Mouse (Mus musculus): ENCODE data around the gene Pilrb2. TPM values are rescaled to one million over a fixed set of nuclear protein-coding genes. Genes with fewer than 3 reads are reported as not detected.
"Not testable (repeated sequence)": the region's sequence is repeated elsewhere in the genome, so short reads cannot be mapped to it uniquely, and the experiment has no call there.

The Pilrb2 gene
- polyA plus RNA-seq, 1 experiment = 11.4 TPM

DNA sequence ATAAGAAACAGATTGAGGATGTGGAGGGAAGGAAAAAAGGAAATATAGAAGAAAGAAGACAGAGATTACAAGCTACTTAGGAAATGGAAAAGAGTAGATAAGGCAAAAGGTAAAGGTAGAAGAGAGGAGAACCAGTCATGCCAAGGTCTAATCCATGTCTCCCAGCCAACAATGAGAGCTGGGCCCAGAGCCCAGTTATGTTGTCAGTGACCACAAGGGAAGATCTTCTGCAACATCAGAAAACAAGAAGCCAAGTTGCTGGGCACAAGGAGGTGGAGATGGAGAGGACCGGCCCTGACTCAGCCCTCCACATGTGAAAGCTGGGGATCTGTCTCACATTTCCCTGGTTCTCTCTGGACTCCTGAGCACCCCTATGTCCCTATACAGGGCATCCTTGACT is 16.1 kb upstream of the Pilrb2 start:
- H3K4me1 ChIP-seq (replicated peaks; ENCODE audit: control insufficient read depth, insufficient read depth, low read length) = no peaks in the 10 kb centered on the region
- no peak overlapping the region for H3K27ac ChIP-seq (ENCODE audit: control insufficient read depth, insufficient read depth, low read length)
- 86% methylated on average over 1 of the region's 1 CpGs for WGBS
- no peak overlapping the region for H3K4me3 ChIP-seq (ENCODE audit: control insufficient read depth, insufficient read depth, low read length)
- H3K36me3 ChIP-seq (ENCODE audit: control insufficient read depth, insufficient read depth, low read length) = no peaks in the 10 kb centered on the region
- TF ChIP-seq CTCF (IDR thresholded peaks at IDR 0.05; ENCODE audit: borderline replicate concordance, control insufficient read depth, extremely low read depth, insufficient read depth, low read length, poor library complexity) = no peak
- no peak for TF ChIP-seq POLR2A (IDR thresholded peaks at IDR 0.05; ENCODE audit: control insufficient read depth, extremely low read depth, insufficient read depth, low read length, poor library complexity)
- no peak for DNase-seq
- H3K27me3 ChIP-seq (ENCODE audit: control insufficient read depth, insufficient read depth, low read length) = no peaks in the 10 kb centered on the region

DNA sequence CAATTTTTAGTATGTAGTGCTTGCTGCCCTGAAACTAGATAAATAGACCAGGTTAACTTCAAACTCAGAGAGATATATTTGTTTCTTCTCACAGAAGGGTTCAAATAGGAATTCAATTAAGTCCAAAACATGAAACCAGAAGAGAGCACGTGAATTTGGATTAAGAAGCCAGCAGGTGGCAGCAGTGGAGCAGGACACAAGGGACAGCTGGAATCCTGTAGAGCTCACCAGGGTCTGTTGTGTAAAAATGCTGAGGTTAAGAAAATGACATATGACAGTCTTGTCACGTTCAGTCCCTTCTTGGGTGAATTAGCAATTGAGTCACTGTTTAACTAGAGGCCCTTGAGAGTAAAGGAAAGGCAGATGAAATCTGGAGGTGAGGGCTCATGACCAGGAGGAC is 14.3 kb upstream of the Pilrb2 start:
- Histone ChIP-seq H3K27ac (ENCODE audit: control insufficient read depth, insufficient read depth, low read length) (no peak overlapping the region), H3K36me3 (ENCODE audit: control insufficient read depth, insufficient read depth, low read length) (no peaks in the 10 kb centered on the region), H3K4me1 (replicated peaks; ENCODE audit: control insufficient read depth, insufficient read depth, low read length) (no peaks in the 10 kb centered on the region), H3K27me3 (ENCODE audit: control insufficient read depth, insufficient read depth, low read length) (no peaks in the 10 kb centered on the region), H3K4me3 (ENCODE audit: control insufficient read depth, insufficient read depth, low read length) (no peak overlapping the region)
- DNase-seq = peak; percentile 31
- TF ChIP-seq POLR2A (IDR thresholded peaks at IDR 0.05; ENCODE audit: control insufficient read depth, extremely low read depth, insufficient read depth, low read length, poor library complexity) (no peak), CTCF (IDR thresholded peaks at IDR 0.05; ENCODE audit: borderline replicate concordance, control insufficient read depth, extremely low read depth, insufficient read depth, low read length, poor library complexity) (no peak)
- whole genome bisulfite sequencing = 3% methylated on average over 2 of the region's 2 CpGs

DNA sequence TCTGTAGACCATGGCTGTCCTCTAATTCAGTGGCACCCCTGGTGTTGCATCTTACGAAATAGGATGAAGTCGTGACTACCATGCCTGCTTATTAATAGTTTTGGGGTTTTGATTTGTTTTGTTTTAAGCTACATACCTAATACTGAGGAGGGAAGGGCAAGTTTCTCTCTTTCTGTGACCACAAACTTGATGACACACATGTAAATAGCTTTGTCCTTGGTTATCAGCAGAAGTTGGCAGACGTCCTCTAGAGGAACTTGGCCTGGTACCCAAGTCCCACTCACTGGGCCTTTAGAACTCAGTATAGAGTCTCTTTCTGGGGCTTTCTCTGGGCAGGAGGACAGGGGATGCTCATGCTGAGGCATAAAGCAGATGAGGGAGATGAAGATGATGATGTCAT is 11.7 kb upstream of the Pilrb2 start:
- no peak for DNase-seq
- TF ChIP-seq POLR2A (IDR thresholded peaks at IDR 0.05; ENCODE audit: control insufficient read depth, extremely low read depth, insufficient read depth, low read length, poor library complexity) (no peak), CTCF (IDR thresholded peaks at IDR 0.05; ENCODE audit: borderline replicate concordance, control insufficient read depth, extremely low read depth, insufficient read depth, low read length, poor library complexity) (no peak)
- no peak overlapping the region for H3K27ac ChIP-seq (ENCODE audit: control insufficient read depth, insufficient read depth, low read length)
- H3K4me3 ChIP-seq (ENCODE audit: control insufficient read depth, insufficient read depth, low read length) = no peak overlapping the region
- WGBS = 69% methylated on average over 3 of the region's 3 CpGs
- no peaks in the 10 kb centered on the region for H3K36me3 ChIP-seq (ENCODE audit: control insufficient read depth, insufficient read depth, low read length)
- no peaks in the 10 kb centered on the region for H3K4me1 ChIP-seq (replicated peaks; ENCODE audit: control insufficient read depth, insufficient read depth, low read length)
- no peaks in the 10 kb centered on the region for H3K27me3 ChIP-seq (ENCODE audit: control insufficient read depth, insufficient read depth, low read length)

DNA sequence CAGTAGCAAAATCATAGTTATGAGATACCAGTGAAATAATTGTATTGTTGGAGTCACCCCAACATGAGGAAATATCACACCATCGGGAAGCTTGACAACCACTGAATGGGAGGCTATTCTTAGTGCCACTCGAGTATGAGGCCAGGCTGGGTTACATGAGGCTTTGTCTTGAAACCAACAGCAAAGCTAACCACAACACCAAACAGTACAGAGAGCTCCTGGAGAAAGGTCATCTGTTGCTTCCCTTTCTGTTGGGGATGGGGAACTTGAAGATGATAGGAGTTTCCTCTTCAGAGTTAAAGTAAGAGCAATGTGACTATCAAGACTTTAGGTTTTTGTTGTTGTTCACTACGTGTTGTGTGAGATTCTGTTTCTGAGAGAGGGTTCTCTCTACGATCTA is 11.3 kb upstream of the Pilrb2 start:
- 18% methylated on average over 4 of the region's 4 CpGs for WGBS
- Histone ChIP-seq H3K36me3 (ENCODE audit: control insufficient read depth, insufficient read depth, low read length) (no peaks in the 10 kb centered on the region), H3K27me3 (ENCODE audit: control insufficient read depth, insufficient read depth, low read length) (no peaks in the 10 kb centered on the region), H3K4me1 (replicated peaks; ENCODE audit: control insufficient read depth, insufficient read depth, low read length) (no peaks in the 10 kb centered on the region), H3K4me3 (ENCODE audit: control insufficient read depth, insufficient read depth, low read length) (no peak overlapping the region), H3K27ac (ENCODE audit: control insufficient read depth, insufficient read depth, low read length) (no peak overlapping the region)
- TF ChIP-seq CTCF (IDR thresholded peaks at IDR 0.05; ENCODE audit: borderline replicate concordance, control insufficient read depth, extremely low read depth, insufficient read depth, low read length, poor library complexity) (no peak), POLR2A (IDR thresholded peaks at IDR 0.05; ENCODE audit: control insufficient read depth, extremely low read depth, insufficient read depth, low read length, poor library complexity) (no peak)
- no peak for DNase-seq

DNA sequence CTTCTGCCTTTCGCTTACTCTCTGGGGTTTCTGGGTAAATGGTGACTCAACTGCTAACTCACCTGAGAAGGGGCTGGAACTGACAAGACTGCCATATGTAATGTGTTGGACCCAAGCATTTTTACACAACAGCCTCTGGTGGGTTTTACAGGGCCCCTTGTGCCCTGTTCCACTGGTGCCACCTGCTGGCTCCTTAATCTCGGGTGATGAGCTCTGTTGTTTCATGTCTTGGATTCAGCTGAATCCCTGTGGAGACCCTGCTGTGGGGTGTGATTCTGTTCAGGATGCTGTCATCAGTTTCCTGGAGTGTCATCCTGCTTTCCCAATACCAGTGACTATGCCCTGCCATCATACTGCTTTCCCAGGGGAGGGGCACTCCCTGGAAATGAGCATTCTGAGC is 6.2 kb upstream of the Pilrb2 start:
- 52% methylated on average over 2 of the region's 2 CpGs for WGBS
- no peak overlapping the region for H3K27ac ChIP-seq (ENCODE audit: control insufficient read depth, insufficient read depth, low read length)
- TF ChIP-seq POLR2A (IDR thresholded peaks at IDR 0.05; ENCODE audit: control insufficient read depth, extremely low read depth, insufficient read depth, low read length, poor library complexity) (no peak), CTCF (IDR thresholded peaks at IDR 0.05; ENCODE audit: borderline replicate concordance, control insufficient read depth, extremely low read depth, insufficient read depth, low read length, poor library complexity) (no peak)
- H3K36me3 ChIP-seq (ENCODE audit: control insufficient read depth, insufficient read depth, low read length) = no peaks in the 10 kb centered on the region
- H3K4me3 ChIP-seq (ENCODE audit: control insufficient read depth, insufficient read depth, low read length) = no peak overlapping the region
- DNase-seq = peak; percentile 30
- no peaks in the 10 kb centered on the region for H3K4me1 ChIP-seq (replicated peaks; ENCODE audit: control insufficient read depth, insufficient read depth, low read length)
- no peaks in the 10 kb centered on the region for H3K27me3 ChIP-seq (ENCODE audit: control insufficient read depth, insufficient read depth, low read length)

DNA sequence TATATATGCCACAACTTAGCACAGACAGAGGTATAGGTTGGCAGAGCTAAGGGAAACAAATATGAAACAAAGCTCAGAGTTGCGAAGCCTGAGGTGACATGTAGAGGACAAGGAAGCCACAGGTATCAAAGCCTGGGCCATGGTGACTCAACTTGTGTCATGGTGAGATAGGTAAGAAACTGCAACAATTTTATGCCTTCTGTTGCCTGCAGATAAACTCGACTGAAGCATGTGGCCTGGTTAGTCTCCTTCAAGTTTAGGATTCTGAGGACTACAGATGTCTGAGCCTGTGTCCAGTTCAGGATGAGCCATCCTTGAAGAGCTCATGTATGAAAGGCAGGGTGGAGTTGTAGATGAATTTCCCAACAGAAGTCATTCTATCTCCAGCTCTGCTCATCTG is 3.4 kb upstream of the Pilrb2 start:
- H3K36me3 ChIP-seq (ENCODE audit: control insufficient read depth, insufficient read depth, low read length) = no peaks in the 10 kb centered on the region
- TF ChIP-seq CTCF (IDR thresholded peaks at IDR 0.05; ENCODE audit: borderline replicate concordance, control insufficient read depth, extremely low read depth, insufficient read depth, low read length, poor library complexity) (no peak), POLR2A (IDR thresholded peaks at IDR 0.05; ENCODE audit: control insufficient read depth, extremely low read depth, insufficient read depth, low read length, poor library complexity) (no peak)
- no peak overlapping the region for H3K4me3 ChIP-seq (ENCODE audit: control insufficient read depth, insufficient read depth, low read length)
- DNase-seq = no peak
- H3K4me1 ChIP-seq (replicated peaks; ENCODE audit: control insufficient read depth, insufficient read depth, low read length) = no peaks in the 10 kb centered on the region
- WGBS = 92% methylated on average over 2 of the region's 2 CpGs
- H3K27ac ChIP-seq (ENCODE audit: control insufficient read depth, insufficient read depth, low read length) = no peak overlapping the region
- no peaks in the 10 kb centered on the region for H3K27me3 ChIP-seq (ENCODE audit: control insufficient read depth, insufficient read depth, low read length)

DNA sequence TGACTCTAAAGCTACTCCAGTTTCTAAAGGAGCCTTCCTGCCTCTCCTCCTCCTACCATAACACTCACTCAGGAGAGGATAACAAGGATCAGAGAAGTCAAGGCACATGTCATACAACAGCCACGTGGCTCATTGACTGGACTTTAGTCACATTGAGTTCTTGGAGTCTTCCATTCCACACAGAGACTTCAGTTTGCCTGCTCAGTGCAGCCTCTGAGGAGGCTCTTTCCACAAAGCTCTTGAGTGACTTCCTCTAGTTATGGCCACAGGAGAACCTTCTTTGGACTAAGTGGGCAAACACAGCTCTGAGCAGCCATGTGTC is 727 bp upstream of the Pilrb2 start:
- H3K27ac ChIP-seq (ENCODE audit: control insufficient read depth, insufficient read depth, low read length); H3K4me1 ChIP-seq (replicated peaks; ENCODE audit: control insufficient read depth, insufficient read depth, low read length); H3K36me3 ChIP-seq (ENCODE audit: control insufficient read depth, insufficient read depth, low read length); DNase-seq; H3K4me3 ChIP-seq (ENCODE audit: control insufficient read depth, insufficient read depth, low read length); H3K27me3 ChIP-seq (ENCODE audit: control insufficient read depth, insufficient read depth, low read length): not testable (repeated sequence)
- WGBS = 44% methylated on average over 1 of the region's 1 CpGs

DNA sequence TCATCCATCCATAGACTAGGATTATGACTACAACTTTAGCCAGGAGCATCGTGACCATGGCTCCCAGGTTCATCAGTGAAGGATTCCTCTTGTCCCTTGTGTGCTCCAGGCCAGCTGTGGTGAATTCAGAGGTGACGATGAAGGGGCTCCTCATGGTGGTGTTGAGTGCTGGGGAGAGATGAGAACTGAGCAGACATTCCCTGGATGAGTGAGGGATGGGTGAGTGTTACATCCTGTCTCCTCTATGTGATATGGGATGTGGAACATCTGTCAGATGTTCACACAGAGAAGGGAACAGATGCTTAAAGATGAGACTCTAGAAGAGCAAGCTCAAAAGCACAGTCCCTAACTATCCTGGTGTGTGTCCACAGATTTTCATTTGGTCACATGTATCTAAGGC is 3.0 kb downstream of the Pilrb2 start:
- not testable (repeated sequence) for H3K27me3 ChIP-seq (ENCODE audit: control insufficient read depth, insufficient read depth, low read length); DNase-seq; H3K27ac ChIP-seq (ENCODE audit: control insufficient read depth, insufficient read depth, low read length); H3K36me3 ChIP-seq (ENCODE audit: control insufficient read depth, insufficient read depth, low read length); H3K4me1 ChIP-seq (replicated peaks; ENCODE audit: control insufficient read depth, insufficient read depth, low read length); H3K4me3 ChIP-seq (ENCODE audit: control insufficient read depth, insufficient read depth, low read length)
- 92% methylated on average over 2 of the region's 2 CpGs for WGBS

DNA sequence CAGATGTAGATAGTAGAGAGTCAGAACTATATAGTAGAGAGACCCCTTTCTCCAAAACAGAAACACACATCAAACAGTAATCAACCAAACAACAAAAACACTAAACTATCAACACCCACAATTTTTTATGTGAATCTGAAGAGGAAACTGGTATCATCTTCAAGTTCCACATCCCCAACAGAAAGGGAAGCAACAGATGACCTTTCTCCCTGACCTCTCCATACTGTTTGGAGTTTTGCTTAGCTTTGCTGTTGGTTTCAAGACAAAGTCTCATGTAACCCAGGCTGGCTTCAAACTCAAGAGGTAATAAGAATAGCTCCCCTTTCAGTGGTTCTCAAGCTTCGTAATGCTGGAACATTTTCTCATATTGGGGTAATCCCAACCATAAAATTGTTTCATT is 7.6 kb downstream of the Pilrb2 start:
- not testable (repeated sequence) for H3K4me1 ChIP-seq (replicated peaks; ENCODE audit: control insufficient read depth, insufficient read depth, low read length); H3K27ac ChIP-seq (ENCODE audit: control insufficient read depth, insufficient read depth, low read length); H3K27me3 ChIP-seq (ENCODE audit: control insufficient read depth, insufficient read depth, low read length); H3K36me3 ChIP-seq (ENCODE audit: control insufficient read depth, insufficient read depth, low read length); H3K4me3 ChIP-seq (ENCODE audit: control insufficient read depth, insufficient read depth, low read length); DNase-seq
- 95% methylated on average over 1 of the region's 1 CpGs for WGBS

DNA sequence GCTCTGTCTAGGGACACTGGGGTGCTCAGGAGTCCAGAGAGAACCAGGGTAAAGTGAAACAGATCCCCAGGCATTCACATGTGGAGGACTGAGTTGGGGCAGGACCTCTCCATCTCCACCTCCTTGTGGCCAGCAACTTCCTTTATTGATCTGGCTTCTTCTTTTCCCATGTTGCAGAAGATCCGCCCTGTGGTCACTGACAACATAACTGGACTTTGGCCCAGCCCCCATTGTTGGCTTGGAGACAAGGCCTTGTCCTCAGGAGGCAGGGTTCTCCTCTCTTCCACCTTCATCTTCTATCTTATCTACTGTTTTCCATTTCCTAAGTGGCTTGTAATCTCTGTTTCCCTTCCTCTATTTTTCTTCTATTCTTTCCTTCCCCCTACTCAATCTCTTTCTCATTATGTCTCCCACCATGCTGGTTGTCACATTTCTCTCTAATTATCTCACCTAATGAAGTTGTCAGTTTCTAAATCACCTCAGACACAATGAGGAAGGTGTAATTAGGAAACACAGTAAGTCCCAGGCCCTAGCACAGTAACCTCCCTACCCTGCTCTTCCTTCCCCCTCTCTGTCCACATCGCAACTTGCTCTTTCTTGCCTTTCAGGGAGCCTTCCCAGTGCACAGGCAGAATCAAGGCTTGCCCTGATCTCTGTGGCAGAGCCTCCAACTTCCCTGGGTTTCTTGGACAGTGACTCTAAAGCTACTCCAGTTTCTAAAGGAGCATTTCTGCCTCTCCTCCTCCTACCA is 13.5 kb downstream of the Pilrb2 start, which contains the start of gene Pilrb1:
TSS of gene Pilrb1 (minus strand) at position 147 of the 751 bp plus-strand sequence.
- not testable (repeated sequence) for H3K36me3 ChIP-seq (ENCODE audit: control insufficient read depth, insufficient read depth, low read length); DNase-seq; H3K27ac ChIP-seq (ENCODE audit: control insufficient read depth, insufficient read depth, low read length); H3K4me1 ChIP-seq (replicated peaks; ENCODE audit: control insufficient read depth, insufficient read depth, low read length); H3K27me3 ChIP-seq (ENCODE audit: control insufficient read depth, insufficient read depth, low read length); H3K4me3 ChIP-seq (ENCODE audit: control insufficient read depth, insufficient read depth, low read length)
- WGBS = 71% methylated on average over 2 of the region's 2 CpGs

All from thymus, adult 2 months (tissue).